Mouse (Mus musculus): ENCODE data around the gene Uba7. TPM values are rescaled to one million over a fixed set of nuclear protein-coding genes. Genes with fewer than 3 reads are reported as not detected.

The Uba7 gene
- total RNA-seq (2021): 1 to 10 TPM; 2.3 to 3.1 TPM
- long read RNA-seq, experiment 1, partial matches to known transcripts: 1 of 1 reads
- long read RNA-seq, experiment 1, other reads (novel, unspliced or antisense): 0 of 1 reads
- long read RNA-seq, experiment 2, partial matches to known transcripts: 0 of 5 reads
- long read RNA-seq, experiment 2, other reads (novel, unspliced or antisense): 3 of 5 reads

DNA sequence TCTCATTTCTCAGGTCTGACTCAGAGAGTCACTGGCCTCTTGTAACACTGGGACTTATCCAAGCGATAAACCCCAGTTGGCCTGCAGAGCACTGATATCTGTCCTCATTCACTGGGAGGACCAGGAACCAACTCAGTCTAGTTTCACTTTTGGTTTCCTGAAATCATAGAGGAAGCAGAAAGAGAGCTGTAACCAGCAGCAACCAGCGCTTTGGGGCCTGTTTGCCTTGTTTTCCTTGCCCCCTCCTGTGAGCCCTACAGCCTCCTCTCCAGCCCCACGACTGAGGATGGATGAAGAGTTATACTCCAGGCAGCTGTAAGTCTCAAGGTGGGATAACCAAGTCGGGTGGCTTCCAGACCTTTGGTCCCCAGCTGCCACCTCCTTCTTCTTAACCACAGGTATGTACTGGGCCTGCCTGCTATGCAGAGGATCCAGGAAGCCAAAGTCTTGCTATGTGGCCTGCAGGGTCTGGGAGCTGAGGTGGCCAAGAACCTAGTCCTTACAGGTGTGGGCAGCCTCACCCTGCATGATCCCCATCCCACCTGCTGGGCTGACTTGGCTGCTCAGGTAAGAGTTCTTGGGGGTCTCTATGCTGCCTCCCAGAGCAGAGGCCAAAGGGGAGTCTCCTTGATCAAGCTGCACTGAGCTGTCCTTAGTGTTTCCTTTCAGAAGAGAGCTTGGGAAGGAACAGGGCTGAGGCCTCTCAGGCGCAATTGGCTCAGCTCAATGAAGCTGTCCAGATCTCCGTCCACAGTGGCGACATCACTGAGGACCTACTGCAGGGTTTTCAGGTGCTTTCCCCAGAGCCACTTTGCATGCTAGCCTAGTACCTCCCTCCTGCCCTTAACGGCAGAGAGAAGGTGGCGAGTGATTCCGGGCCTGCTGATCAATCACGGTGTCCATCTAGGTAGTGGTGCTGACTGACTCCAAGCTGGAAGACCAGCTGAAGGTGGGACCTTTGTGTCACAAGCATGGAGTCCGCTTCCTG lies at the start of gene Uba7:
Gene Uba7, plus strand, starts transcription at position 107 of the 988 bp plus-strand sequence.
- TF ChIP-seq CTCF (IDR thresholded peaks at IDR 0.05): no peak
- Histone ChIP-seq H3K27ac (peak within 1 kb of the TSS; percentile 84), H3K4me3 (peak within 1 kb of the TSS; percentile 71)
- no peak for DNase-seq
- intact Hi-C loops (cut with DNase I): no loop called here

DNA sequence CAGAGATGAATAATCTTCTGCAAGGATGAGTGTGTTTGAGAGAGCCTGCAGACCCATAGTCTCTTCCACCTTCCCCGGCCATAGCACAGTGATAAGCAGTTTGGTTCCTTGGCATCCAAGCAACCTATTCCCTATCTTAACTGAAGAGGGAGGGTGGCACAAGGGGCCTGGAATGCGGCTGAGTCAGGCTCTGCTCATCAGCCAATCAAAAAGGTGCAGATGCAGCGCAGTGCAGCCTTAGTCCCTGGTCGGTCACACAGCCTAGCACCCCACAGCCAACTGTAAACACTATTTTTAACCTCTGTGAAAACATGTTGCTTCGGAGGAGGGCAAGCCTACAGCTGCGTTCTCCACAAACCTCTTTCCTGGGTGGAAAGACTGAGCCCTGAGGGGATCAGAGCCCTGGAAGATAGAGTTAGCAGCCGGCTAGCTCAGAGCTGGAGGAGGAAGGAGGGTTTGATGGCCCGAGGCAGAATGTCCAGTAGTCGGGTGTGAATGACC lies 48.3 kb upstream of the Uba7 start:
- Histone ChIP-seq H3K4me3 (no peak overlapping the region), H3K27ac (no peak overlapping the region)
- no peak for DNase-seq
- intact Hi-C loops (cut with DNase I): no loop called here
- TF ChIP-seq CTCF (IDR thresholded peaks at IDR 0.05): no peak

DNA sequence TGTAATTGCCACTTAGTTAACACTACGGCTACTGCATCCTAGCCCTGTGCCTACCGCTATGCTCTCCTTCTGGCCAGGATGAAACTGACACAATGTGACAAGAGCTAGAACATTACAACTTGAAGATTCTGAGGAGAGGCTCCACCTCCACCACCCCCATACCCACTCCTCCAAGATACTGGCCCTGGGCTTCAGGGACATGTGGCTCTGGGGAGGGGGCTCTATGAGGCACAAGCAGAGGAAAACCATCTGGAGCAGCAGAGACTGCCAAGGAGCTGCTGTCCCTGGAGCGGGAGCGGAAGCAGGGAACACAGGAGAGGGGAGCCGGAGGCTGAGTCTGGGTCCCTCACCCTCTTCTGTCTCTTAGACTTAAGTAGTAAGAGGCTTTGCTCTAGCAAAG lies 47.6 kb upstream of the Uba7 start:
- no peak overlapping the region for H3K27ac ChIP-seq
- TF ChIP-seq CTCF (IDR thresholded peaks at IDR 0.05): no peak
- intact Hi-C loops (cut with DNase I): no loop called here
- H3K4me3 ChIP-seq: no peak overlapping the region
- DNase-seq: no peak

DNA sequence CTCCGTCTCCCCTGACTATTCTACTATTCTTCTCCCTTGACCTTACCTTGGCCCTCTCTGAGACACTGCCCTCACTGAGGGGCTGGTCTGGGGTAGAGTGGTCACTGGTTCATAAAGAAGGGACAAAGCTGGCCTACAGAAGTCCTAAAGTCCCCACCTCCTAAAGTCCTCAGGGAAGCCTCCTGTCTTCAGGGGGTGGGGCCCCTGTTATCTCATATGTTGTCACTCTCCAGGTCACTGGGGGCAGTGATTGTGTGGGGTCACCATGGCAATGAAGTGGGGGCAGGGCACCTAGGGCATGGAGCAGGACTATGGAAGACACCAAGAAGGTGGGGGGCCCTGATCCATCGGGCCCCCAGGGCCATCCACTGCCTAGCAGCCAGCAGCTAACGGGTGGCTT lies 47.1 kb upstream of the Uba7 start, which contains the start of gene Actl11:
Gene Actl11, plus strand, starts transcription at position 301 of the 400 bp plus-strand sequence.
- TF ChIP-seq CTCF (IDR thresholded peaks at IDR 0.05): no peak
- intact Hi-C loops (cut with DNase I): no loop called here
- no peak within 1 kb of the TSS for H3K27ac ChIP-seq
- H3K4me3 ChIP-seq: no peak within 1 kb of the TSS
- no peak for DNase-seq

DNA sequence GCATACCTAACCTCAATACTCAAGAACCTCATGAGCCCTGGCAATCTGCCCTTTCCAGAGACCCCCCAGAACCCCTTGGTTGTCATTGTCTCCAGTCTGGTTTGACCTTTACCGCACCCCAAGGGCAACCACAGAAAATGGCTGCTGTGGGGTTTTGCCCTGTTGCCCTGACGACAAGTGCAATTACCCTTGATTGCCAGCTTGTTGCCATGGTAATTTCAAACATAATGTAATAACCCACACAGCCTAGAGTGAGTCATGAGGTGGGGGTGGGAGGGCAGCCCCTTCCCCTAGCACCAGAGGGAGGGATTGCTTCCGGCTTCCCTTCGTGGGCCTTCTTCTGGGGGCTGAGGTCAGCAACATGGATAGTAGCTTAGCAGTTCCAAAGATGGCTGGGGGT lies 43.1 kb upstream of the Uba7 start:
- Histone ChIP-seq H3K27ac (no peak overlapping the region), H3K4me3 (no peak overlapping the region)
- intact Hi-C loops (cut with DNase I): no loop called here
- no peak for DNase-seq
- no peak for TF ChIP-seq CTCF (IDR thresholded peaks at IDR 0.05)

DNA sequence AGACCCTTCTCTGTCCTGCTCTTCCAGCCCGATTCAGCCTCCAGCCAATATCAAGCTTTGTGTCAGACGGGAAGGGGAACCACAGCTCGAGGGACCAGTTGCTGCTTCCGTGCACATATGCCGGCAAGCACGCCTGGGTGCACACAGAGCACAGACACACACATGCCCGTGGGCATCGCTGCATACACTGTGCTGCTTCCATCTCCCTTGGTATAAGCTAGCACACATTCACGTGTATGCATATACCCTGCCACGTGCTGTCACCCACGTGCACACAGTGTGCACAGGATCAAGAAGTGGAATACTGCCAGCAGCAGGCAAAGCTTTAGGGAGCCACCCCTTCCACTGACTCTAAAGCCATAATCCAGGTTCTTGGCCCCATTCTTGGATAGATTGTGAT lies 41.2 kb upstream of the Uba7 start:
- Histone ChIP-seq H3K27ac (no peak overlapping the region), H3K4me3 (no peak overlapping the region)
- no peak for DNase-seq
- intact Hi-C loops (cut with DNase I): no loop called here
- no peak for TF ChIP-seq CTCF (IDR thresholded peaks at IDR 0.05)

DNA sequence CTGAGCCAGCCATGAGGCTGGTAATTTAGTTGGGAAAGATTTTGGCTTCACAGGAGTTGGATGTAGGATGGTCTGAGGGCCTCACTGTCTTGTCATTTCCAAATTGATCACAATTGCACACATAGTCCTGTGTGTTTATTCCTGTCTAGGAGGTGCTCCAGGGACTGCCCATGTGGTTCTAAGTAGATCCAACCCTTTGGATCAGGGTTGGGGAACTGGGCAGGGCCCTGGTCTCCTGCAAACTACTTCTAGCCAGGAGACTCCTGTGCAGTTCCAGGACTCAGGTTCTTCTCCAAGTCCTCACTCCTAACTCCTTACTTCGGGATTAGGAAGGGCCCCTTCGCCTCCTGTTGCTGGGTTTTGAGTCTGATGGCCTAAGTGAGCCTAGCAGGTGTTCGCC lies 39.9 kb upstream of the Uba7 start, which contains the start of gene Camkv:
Gene Camkv, plus strand, starts transcription at position 301 of the 400 bp plus-strand sequence.
- intact Hi-C loops (cut with DNase I): no loop called here
- DNase-seq: no peak
- Histone ChIP-seq H3K4me3 (peak within 1 kb of the TSS; percentile 67), H3K27ac (no peak within 1 kb of the TSS; the same call in 1 of the 2 replicates)
- TF ChIP-seq CTCF (IDR thresholded peaks at IDR 0.05): no peak

DNA sequence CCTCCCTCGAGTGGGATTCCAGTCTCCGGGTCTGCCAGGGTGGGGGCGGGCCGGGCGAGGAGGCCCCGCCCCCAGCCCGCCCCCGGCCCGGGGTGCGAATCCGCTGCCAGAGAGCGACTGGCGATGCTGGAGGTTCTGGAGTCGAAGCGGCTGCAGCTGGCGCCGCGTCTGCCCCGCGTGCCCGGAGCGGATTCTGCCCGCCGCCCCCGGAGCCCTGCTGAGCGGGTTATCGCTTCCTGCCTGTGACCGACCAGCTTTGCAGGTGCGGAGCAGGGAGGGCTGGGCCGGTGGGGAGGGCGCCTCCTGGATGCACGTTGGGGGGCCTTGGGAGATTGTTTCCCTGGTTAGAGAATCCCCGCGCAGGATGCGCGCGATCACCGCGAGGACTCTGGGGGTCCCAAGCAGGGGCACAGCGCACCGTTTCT lies 39.5 kb upstream of the Uba7 start:
- peak overlapping the region; percentile 67 for H3K4me3 ChIP-seq
- TF ChIP-seq CTCF (IDR thresholded peaks at IDR 0.05): no peak
- DNase-seq: no peak
- intact Hi-C loops (cut with DNase I): no loop called here
- H3K27ac ChIP-seq: no peak overlapping the region; the same call in 1 of the 2 replicates

DNA sequence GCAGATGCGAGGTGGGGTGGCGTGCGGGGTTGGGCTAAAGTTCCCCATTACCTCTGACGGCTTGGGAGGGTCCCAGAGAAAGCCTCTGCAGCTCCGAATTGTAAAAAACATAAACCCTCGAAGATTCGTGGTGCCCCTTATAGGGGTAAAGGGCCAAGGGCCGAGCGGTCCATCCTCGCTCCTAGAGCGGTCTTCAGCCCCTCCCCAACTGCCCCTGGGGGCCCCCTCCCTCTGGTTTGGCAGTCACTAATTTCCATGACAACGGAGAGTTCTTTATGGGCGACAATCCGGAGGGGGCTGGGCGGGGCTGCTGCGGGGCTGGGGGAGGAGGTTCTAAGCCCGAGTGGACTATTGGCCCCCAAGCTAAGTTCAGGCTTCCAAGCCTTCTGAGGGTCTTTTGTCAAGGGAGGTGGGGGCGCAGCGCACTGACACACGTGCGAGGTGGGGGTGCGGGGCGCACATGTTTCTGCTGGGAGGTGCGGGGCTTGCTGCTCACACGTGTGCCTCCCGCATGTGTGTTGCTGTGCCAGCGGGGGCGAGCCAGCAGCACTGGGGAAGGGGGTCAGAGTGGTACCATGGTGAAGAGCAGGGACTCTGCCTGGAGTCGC lies 39.0 kb upstream of the Uba7 start:
- no peak for TF ChIP-seq CTCF (IDR thresholded peaks at IDR 0.05)
- no peak overlapping the region; the same call in 1 of the 2 replicates for H3K27ac ChIP-seq
- no peak for DNase-seq
- peak overlapping the region; percentile 67 for H3K4me3 ChIP-seq
- intact Hi-C loops (cut with DNase I): no loop called here

DNA sequence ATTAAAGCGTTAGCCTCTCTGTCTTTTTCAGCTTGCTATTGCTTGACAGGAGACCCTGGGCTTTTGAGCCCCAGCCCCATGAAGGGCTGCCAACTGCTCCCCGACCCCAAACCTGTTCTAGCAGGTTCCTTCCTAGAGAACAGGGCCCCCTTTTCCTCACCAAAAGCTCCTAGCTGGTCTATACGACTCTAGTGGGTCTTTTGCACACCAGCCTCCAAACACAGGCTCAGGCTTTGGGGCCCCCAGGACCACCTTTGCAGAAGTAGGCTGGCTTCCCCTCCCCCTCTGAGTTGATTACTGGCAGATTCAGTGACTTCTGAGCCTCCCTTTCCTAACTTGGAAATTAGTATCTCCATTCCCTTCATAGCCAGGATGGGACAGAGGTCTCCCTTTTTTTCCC lies 38.5 kb upstream of the Uba7 start:
- TF ChIP-seq CTCF (IDR thresholded peaks at IDR 0.05): no peak
- no peak overlapping the region for H3K4me3 ChIP-seq
- no peak for DNase-seq
- intact Hi-C loops (cut with DNase I): no loop called here
- H3K27ac ChIP-seq: no peak overlapping the region

DNA sequence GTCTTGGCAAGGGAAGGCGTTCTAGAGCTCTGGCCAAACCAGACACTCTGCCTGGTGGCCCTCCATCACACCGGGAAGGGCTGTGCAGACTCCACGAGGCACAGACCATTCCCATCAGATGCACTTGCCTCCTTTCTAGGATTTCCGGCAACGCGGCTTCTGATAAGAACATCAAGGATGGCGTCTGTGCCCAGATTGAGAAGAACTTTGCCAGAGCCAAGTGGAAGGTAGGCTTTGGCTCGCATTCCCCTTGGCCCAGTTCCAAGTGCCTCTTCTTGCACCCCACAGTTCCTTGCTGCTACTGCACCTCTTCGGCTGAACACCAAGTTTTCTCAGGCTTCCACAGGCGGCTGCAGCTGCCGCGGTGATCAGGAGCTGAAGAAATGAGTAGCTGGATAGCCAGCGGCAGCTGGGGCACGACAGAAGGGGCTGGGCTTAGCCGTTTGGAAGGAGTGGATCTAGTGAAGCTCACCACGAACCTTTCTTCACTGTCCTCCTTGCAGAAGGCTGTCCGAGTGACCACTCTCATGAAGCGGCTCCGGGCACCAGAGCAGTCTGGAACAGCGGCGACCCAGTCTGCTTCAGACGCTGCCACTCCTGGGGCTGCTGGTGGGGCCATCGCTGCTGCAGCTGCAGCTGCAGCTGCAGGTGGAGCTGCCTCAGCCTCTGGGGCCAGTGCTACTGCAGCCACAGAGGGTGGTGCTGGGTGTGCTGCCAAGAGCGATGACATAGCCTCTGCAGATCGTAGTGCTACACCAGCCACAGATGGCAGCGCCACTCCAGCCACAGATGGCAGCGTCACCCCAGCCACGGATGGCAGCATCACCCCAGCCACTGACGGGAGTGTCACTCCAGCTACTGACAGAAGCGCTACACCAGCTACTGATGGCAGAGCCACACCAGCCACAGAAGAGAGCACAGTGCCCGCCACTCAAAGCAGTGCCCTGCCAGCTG lies 27.8 kb upstream of the Uba7 start:
- Histone ChIP-seq H3K27ac (peak overlapping the region; percentile 70), H3K4me3 (peak overlapping the region; percentile 67)
- intact Hi-C loops (cut with DNase I): loop anchor here (5.0 kb wide), 1 partner anchor 45 kb away; no protein-coding TSS in a partner anchor
- TF ChIP-seq CTCF (IDR thresholded peaks at IDR 0.05): no peak
- DNase-seq: peak; percentile 78
